ENCODE assay signal across 9 mouse cellular contexts in the genomic region with DNA sequence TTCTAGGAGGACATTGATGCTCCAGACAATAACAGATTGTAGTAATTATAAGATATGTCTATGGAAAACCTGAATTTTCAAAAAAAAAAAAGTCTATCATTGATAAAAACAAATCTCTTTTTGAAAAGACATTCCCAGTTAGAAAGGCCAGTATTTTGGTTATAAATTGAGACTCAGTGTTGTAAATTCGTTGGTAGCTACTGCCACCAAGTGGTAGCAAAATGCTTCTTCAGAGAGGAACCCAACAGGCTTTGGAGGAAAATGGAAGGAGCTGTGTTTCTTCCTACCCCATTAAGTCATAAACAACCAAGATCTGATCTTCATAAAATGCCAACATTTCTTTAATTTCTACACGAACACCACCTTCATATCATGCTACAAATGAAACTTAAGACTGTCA. TPM values are rescaled to one million over a fixed set of nuclear protein-coding genes. Genes with fewer than 3 reads are reported as not detected.
DNase-seq lines count a peak whose midpoint lies in the region; ATAC-seq and TF ChIP-seq lines count a peak whose summit lies in the region.
"Had no signal": no experiment of that assay in that cellular context is flagged by ENCODE, and none has a peak within 500 bp of the region (broad histone marks: within the 10 kb centered on the region; RNA-seq: fewer than 3 reads in every experiment).

No protein-coding gene starts in this region.

- TF ChIP-seq CTCF in E14TG2a.4 (conservative IDR thresholded peaks at IDR 0.05; ENCODE audit: low read length) = peak; percentile 46
- peak; percentile 86 for TF ChIP-seq CTCF in forebrain, postnatal 0 days (IDR thresholded peaks at IDR 0.05; ENCODE audit: low read depth)

- no peaks in the 10 kb centered on the region for H3K9me3 ChIP-seq in E14TG2a.4 (ENCODE audit: low read length)
- no peaks in the 10 kb centered on the region for H3K9me3 ChIP-seq in forebrain, postnatal 0 days (ENCODE audit: low read length)
- H3K9me3 ChIP-seq: lung, embryonic 15.5 days had no signal

- no peak overlapping the region for H3K9ac ChIP-seq in forebrain, postnatal 0 days
- H3K9ac ChIP-seq: lung, embryonic 15.5 days had no signal

- no peak overlapping the region for H3K27ac ChIP-seq in forebrain, postnatal 0 days (ENCODE audit: low read depth, low read length)
- H3K27ac ChIP-seq: lung, embryonic 15.5 days had no signal

- no peak overlapping the region for H3K4me3 ChIP-seq in E14TG2a.4 (replicated peaks; ENCODE audit: low read length)
- H3K4me3 ChIP-seq in forebrain, postnatal 0 days (ENCODE audit: low read depth, low read length) = no peak overlapping the region
- H3K4me3 ChIP-seq: lung, embryonic 15.5 days had no signal

- H3K4me2 ChIP-seq in forebrain, postnatal 0 days (ENCODE audit: low read depth) = no peak overlapping the region
- H3K4me2 ChIP-seq: lung, embryonic 15.5 days had no signal

- peak; percentile 61; the same call in 1 of the 2 replicates for ATAC-seq in forebrain, postnatal 0 days

- peak; percentile 52 for DNase-seq in left cerebral cortex, adult 11 months (ENCODE audit: low spot score)
- no peak for DNase-seq in left cerebral cortex, adult 8-10 months (ENCODE audit: low spot score in 2 of 2)
- DNase-seq in ZHBTc4 (ENCODE audit: low read depth, low spot score) = peak; percentile 59
- peak; percentile 83 for DNase-seq in forebrain, postnatal 0 days
- peak; percentile 26 to 69 for DNase-seq in layer of hippocampus, postnatal 14 days (ENCODE audit: low spot score in 2 of 2)
- DNase-seq in retina, embryonic 14.5 days (ENCODE audit: low spot score) = peak; percentile 80
- no peak for DNase-seq in gastrocnemius, adult 8-10 months (ENCODE audit: low spot score in 2 of 2)

- WGBS in forebrain, postnatal 0 days = 1% methylated on average over 2 of the region's 2 CpGs

- H3K4me1 ChIP-seq in E14TG2a.4 (replicated peaks; ENCODE audit: low read depth, low read length) = no peaks in the 10 kb centered on the region
- no peaks in the 10 kb centered on the region for H3K4me1 ChIP-seq in forebrain, postnatal 0 days (ENCODE audit: insufficient read depth)
- H3K4me1 ChIP-seq: lung, embryonic 15.5 days had no signal

- H3K36me3 ChIP-seq in E14TG2a.4 (ENCODE audit: insufficient read depth, low read length) = no peaks in the 10 kb centered on the region
- no peaks in the 10 kb centered on the region for H3K36me3 ChIP-seq in forebrain, postnatal 0 days (ENCODE audit: insufficient read depth)
- H3K36me3 ChIP-seq: lung, embryonic 15.5 days had no signal

- no peaks in the 10 kb centered on the region for H3K27me3 ChIP-seq in E14TG2a.4 (ENCODE audit: insufficient read depth, low read length)
- no peaks in the 10 kb centered on the region for H3K27me3 ChIP-seq in forebrain, postnatal 0 days (ENCODE audit: insufficient read depth, low read length)
- H3K27me3 ChIP-seq: lung, embryonic 15.5 days had no signal

RNA-seq across cellular contexts. Expression of a gene that starts 36.1 kb away (rescaled TPM):
- total RNA-seq in left cerebral cortex, adult 8-10 months (2022) = 10 to 100 TPM; 28.7 to 36.0 (median 32.1) TPM
- total RNA-seq in forebrain, postnatal 0 days (2014; rRNA removed) = 13.4 and 16.0 TPM in 2 replicates
- 3.5 and 11.4 TPM in 2 replicates for polyA plus RNA-seq in forebrain, postnatal 0 days (2015; fragmentation: Nextera tagmentation; extraction: Ambion mirVana)
- total RNA-seq in layer of hippocampus, postnatal 14 days (2021) = 10 to 100 TPM; 10.8 TPM
- total RNA-seq in gastrocnemius, adult 8-10 months (2022) = not detected

Comparison
In these comparisons a context has a peak if more than half of its experiments do, and no peak if none do; other contexts are left out.
1. DNase-seq: peak in left cerebral cortex, adult 11 months (single experiment), ZHBTc4 (single experiment), forebrain, postnatal 0 days (single experiment), layer of hippocampus, postnatal 14 days (2 of 2) and retina, embryonic 14.5 days (single experiment); none in left cerebral cortex, adult 8-10 months (0 of 2) and gastrocnemius, adult 8-10 months (0 of 2).
2. RNA of a gene that starts 36.1 kb away (total RNA-seq): 28.7 to 36.0 TPM in left cerebral cortex, adult 8-10 months, 13.4 to 16.0 TPM in forebrain, postnatal 0 days and 10.8 TPM in layer of hippocampus, postnatal 14 days; not detected in gastrocnemius, adult 8-10 months; every median in the first group is over 10 times any median in the second.